Comparison of ENCODE assay signal across 10 mouse cellular contexts in the genomic region with DNA sequence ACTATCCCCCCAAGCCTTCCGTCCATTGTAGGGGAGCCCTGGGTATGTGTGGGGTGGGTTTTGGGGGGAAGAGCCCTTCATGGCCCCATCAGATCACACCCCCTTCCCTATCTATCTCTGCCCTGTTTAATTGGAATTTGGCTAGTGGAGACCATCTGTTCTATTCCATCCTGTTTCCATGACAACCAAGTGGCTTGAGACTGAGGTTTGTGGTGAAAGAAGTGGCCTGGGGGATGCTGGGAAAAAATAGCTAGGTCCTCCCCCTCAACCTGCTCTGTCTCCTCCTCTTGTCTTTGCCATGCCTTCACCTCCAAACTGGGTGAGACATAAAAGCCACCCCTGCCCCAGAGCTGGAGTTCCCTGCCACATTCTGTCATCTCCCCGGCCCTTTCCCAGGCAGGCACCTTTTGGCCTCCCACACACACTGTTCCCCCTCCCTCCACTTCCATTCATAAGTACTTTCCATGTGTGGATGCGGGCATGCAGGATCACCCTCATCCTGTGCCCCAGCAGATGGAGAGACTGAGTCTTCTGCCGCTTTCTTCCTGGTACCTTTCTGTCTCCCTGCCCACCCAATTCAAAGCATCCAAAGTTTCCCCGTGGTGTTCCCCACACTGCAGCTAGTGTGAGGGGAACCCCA. TPM values are rescaled to one million over a fixed set of nuclear protein-coding genes. Genes with fewer than 3 reads are reported as not detected.
DNase-seq lines count a peak whose midpoint lies in the region; ATAC-seq and TF ChIP-seq lines count a peak whose summit lies in the region.
"Had no signal": no experiment of that assay in that cellular context is flagged by ENCODE, and none has a peak within 500 bp of the region (broad histone marks: within the 10 kb centered on the region; RNA-seq: fewer than 3 reads in every experiment).

No protein-coding gene starts in this region.

- WGBS in bone marrow, adult 2 months, result 72% methylated on average over 5 of the region's 5 CpGs
- WGBS in forebrain, postnatal 0 days, result 28% methylated on average over 5 of the region's 5 CpGs
- 34% methylated on average over 5 of the region's 5 CpGs for WGBS in midbrain, embryonic 15.5 days
- WGBS in kidney, embryonic 15.5 days, result 60% methylated on average over 5 of the region's 5 CpGs

- H3K36me3 ChIP-seq in forebrain, postnatal 0 days (ENCODE audit: insufficient read depth), result no peaks in the 10 kb centered on the region
- no peaks in the 10 kb centered on the region for H3K36me3 ChIP-seq in midbrain, embryonic 15.5 days (replicated peaks)
- H3K36me3 ChIP-seq in kidney, embryonic 15.5 days, result no peaks in the 10 kb centered on the region

- H3K9ac ChIP-seq in forebrain, postnatal 0 days, result peak overlapping the region; percentile 14; the same call in 1 of the 2 replicates
- no peak overlapping the region for H3K9ac ChIP-seq in midbrain, embryonic 15.5 days
- H3K9ac ChIP-seq in kidney, embryonic 15.5 days, result no peak overlapping the region

- no peaks in the 10 kb centered on the region for H3K9me3 ChIP-seq in forebrain, postnatal 0 days (ENCODE audit: low read length)
- no peaks in the 10 kb centered on the region for H3K9me3 ChIP-seq in midbrain, embryonic 15.5 days
- H3K9me3 ChIP-seq in kidney, embryonic 15.5 days (replicated peaks), result no peaks in the 10 kb centered on the region

- H3K27ac ChIP-seq in bone marrow, adult 2 months (ENCODE audit: control insufficient read depth, insufficient read depth, low read depth, low read length, poor library complexity), result peak overlapping the region; percentile 22
- peak overlapping the region; percentile 72 for H3K27ac ChIP-seq in forebrain, postnatal 0 days (ENCODE audit: low read depth, low read length)
- peak overlapping the region; percentile 65 for H3K27ac ChIP-seq in midbrain, embryonic 15.5 days
- H3K27ac ChIP-seq in kidney, embryonic 15.5 days, result no peak overlapping the region
- H3K27ac ChIP-seq: macrophage had no signal

- peak overlapping the region; percentile 27 for H3K4me2 ChIP-seq in forebrain, postnatal 0 days (ENCODE audit: low read depth)
- H3K4me2 ChIP-seq in midbrain, embryonic 15.5 days, result peak overlapping the region; percentile 10
- no peak overlapping the region for H3K4me2 ChIP-seq in kidney, embryonic 15.5 days

- peak; percentile 30 to 65 for DNase-seq in frontal cortex, adult 2 months (ENCODE audit: extremely low spot score in 1 of 2, low spot score in 1 of 2)
- no peak for DNase-seq in frontal cortex, postnatal 14 days (ENCODE audit: low spot score in 2 of 2)
- peak; percentile 82 for DNase-seq in forebrain, postnatal 0 days
- no peak for DNase-seq in urinary bladder, postnatal 14 days (ENCODE audit: low spot score)
- DNase-seq in cerebellum, postnatal 4 days (ENCODE audit: low spot score in 2 of 2), result no peak
- DNase-seq: heart, postnatal 10 days had no signal

- H3K4me3 ChIP-seq in bone marrow, adult 2 months (replicated peaks; ENCODE audit: control insufficient read depth, low read depth, low read length), result no peak overlapping the region
- H3K4me3 ChIP-seq in forebrain, postnatal 0 days (ENCODE audit: low read depth, low read length), result no peak overlapping the region
- H3K4me3 ChIP-seq in midbrain, embryonic 15.5 days, result no peak overlapping the region
- H3K4me3 ChIP-seq in kidney, embryonic 15.5 days (replicated peaks), result no peak overlapping the region

- H3K4me1 ChIP-seq in bone marrow, adult 2 months (ENCODE audit: control insufficient read depth, insufficient read depth, low read length), result no peaks in the 10 kb centered on the region
- peaks cover 26% of the 10 kb centered on the region for H3K4me1 ChIP-seq in forebrain, postnatal 0 days (ENCODE audit: insufficient read depth)
- H3K4me1 ChIP-seq in midbrain, embryonic 15.5 days, result peaks cover 69% of the 10 kb centered on the region
- peaks cover 41% of the 10 kb centered on the region for H3K4me1 ChIP-seq in kidney, embryonic 15.5 days

- peak; percentile 82 for ATAC-seq in forebrain, postnatal 0 days
- ATAC-seq in midbrain, embryonic 15.5 days (replicated peaks), result peak; percentile 76
- ATAC-seq in kidney, embryonic 15.5 days (replicated peaks; ENCODE audit: low FRiP score), result no peak

- no peak for TF ChIP-seq CTCF in bone marrow, adult 2 months (IDR thresholded peaks at IDR 0.05; ENCODE audit: control insufficient read depth, insufficient read depth, low read length)
- no peak; the same call in 1 of the 2 replicates for TF ChIP-seq CTCF in forebrain, postnatal 0 days (IDR thresholded peaks at IDR 0.05; ENCODE audit: low read depth)

- H3K27me3 ChIP-seq in forebrain, postnatal 0 days (ENCODE audit: insufficient read depth, low read length), result no peaks in the 10 kb centered on the region
- no peaks in the 10 kb centered on the region for H3K27me3 ChIP-seq in midbrain, embryonic 15.5 days (replicated peaks)
- H3K27me3 ChIP-seq in kidney, embryonic 15.5 days, result 0 out of 2 replicates have a peak, but pooled peaks cover 3% of the 10 kb centered on the region

- no peak for TF ChIP-seq POLR2A in bone marrow, adult 2 months (IDR thresholded peaks at IDR 0.05; ENCODE audit: borderline replicate concordance, control insufficient read depth, low read depth, low read length)

RNA-seq across cellular contexts. Expression of a gene that starts 17.5 kb away (rescaled TPM):
- 22.4 and 25.7 TPM in 2 replicates for polyA plus RNA-seq in frontal cortex, adult 2 months (2012; rRNA removed)
- polyA plus RNA-seq in bone marrow, adult 2 months (2011; ENCODE audit: insufficient read depth, insufficient read length, low replicate concordance, missing spikeins), result 0.29 and 0.87 TPM in 2 replicates
- 29.5 and 43.7 TPM in 2 replicates for total RNA-seq in forebrain, postnatal 0 days (2014; rRNA removed)
- polyA plus RNA-seq in forebrain, postnatal 0 days (2015; fragmentation: Nextera tagmentation; extraction: Ambion mirVana), result 7.2 and 11.8 TPM in 2 replicates
- polyA plus RNA-seq in midbrain, embryonic 15.5 days (2015; fragmentation: Nextera tagmentation; extraction: Ambion mirVana), result 14.7 and 15.9 TPM in 2 replicates
- 4.1 and 4.9 TPM in 2 replicates for polyA plus RNA-seq in kidney, embryonic 15.5 days (2015; fragmentation: Nextera tagmentation; extraction: Ambion mirVana)

Comparison
In these comparisons a context has a peak if more than half of its experiments do, and no peak if none do; other contexts are left out.
1. DNase-seq: peak in frontal cortex, adult 2 months (2 of 2) and forebrain, postnatal 0 days (single experiment); none in frontal cortex, postnatal 14 days (0 of 2), urinary bladder, postnatal 14 days (single experiment) and cerebellum, postnatal 4 days (0 of 2).